12 mouse cellular contexts compared by ENCODE assay signal in genomic region chr16:17321481-17321880, GRCm38 (mm10). TPM values are rescaled to one million over a fixed set of nuclear protein-coding genes. Genes with fewer than 3 reads are reported as not detected.
A peak's percentile ranks its signal among the peaks of the same experiment; 100 is the strongest.
DNase-seq lines count a peak whose midpoint lies in the region.
"Had no signal": no experiment of that assay in that cellular context is flagged by ENCODE, and none has a peak within 500 bp of the region (broad histone marks: within the 10 kb centered on the region; RNA-seq: fewer than 3 reads in every experiment).

No protein-coding gene starts in this region.

- intact Hi-C loops in heart, postnatal 10 days (cut with DNase I): no loop called here
- intact Hi-C loops in heart, postnatal 25 days (cut with DNase I): no loop called here
- intact Hi-C loops in left cerebral cortex, postnatal 4 days (cut with DNase I): no loop called here

- peak; percentile 23 to 40 for DNase-seq in heart, postnatal 10 days
- DNase-seq in heart, postnatal 25 days (ENCODE audit: low spot score): no peak
- peak; percentile 6 for DNase-seq in left cerebral cortex, postnatal 4 days
- DNase-seq in left cerebral cortex, adult 8-10 months (ENCODE audit: low spot score in 2 of 2): no peak
- peak; percentile 10 for DNase-seq in urinary bladder, postnatal 14 days (ENCODE audit: low spot score)
- no peak for DNase-seq in urinary bladder, adult 2 months (ENCODE audit: low spot score)
- DNase-seq in layer of hippocampus, postnatal 25 days (ENCODE audit: extremely low spot score in 1 of 2, low spot score in 1 of 2): no peak
- DNase-seq: cerebellum, adult 9-11 months; heart, adult 11 months; right cerebral cortex, postnatal 14 days; thymus, adult 18-20 months had no signal

RNA-seq across cellular contexts. Expression of gene Serpind1, which starts 9.7 kb away (rescaled TPM):
- total RNA-seq in heart, postnatal 10 days (2021): 1 to 10 TPM; 2.8 to 3.0 TPM
- total RNA-seq in heart, postnatal 25 days (2021): 1 to 10 TPM; 2.0 TPM
- 1 to 10 TPM; 2.7 to 2.8 TPM for total RNA-seq in left cerebral cortex, postnatal 4 days (2021)
- 1 to 10 TPM; 2.2 to 4.0 (median 2.7) TPM for total RNA-seq in left cerebral cortex, adult 8-10 months (2022)
- 0.19 and 0.24 TPM in 2 replicates for polyA plus RNA-seq in urinary bladder, adult 2 months (2012; rRNA removed)
- under 1 TPM; 0.63 to 0.79 TPM for total RNA-seq in layer of hippocampus, postnatal 25 days (2021)
- total RNA-seq: hematopoietic stem cell, adult 5-6 weeks had no signal

RNA-seq across cellular contexts. Expression of gene Tmem191c, which starts 45.6 kb away (rescaled TPM):
- total RNA-seq in heart, postnatal 10 days (2021): 1 to 10 TPM; 5.0 to 5.5 TPM
- total RNA-seq in heart, postnatal 25 days (2021): 1 to 10 TPM; 2.0 to 2.7 TPM
- total RNA-seq in left cerebral cortex, postnatal 4 days (2021): 10 to 100 TPM; 78.9 to 82.4 TPM
- total RNA-seq in left cerebral cortex, adult 8-10 months (2022): 100 to 1,000 TPM in 2 of 4 experiments, 10 to 100 TPM in 2; 86.7 to 118 (median 106) TPM
- 30.4 and 31.6 TPM in 2 replicates for polyA plus RNA-seq in urinary bladder, adult 2 months (2012; rRNA removed)
- total RNA-seq in layer of hippocampus, postnatal 25 days (2021): 100 to 1,000 TPM in 1 of 2 experiments, 10 to 100 TPM in 1; 83.7 to 112 TPM

Comparison
In these comparisons a context has a peak if more than half of its experiments do, and no peak if none do; other contexts are left out.
1. DNase-seq: peak in heart, postnatal 10 days (2 of 2), left cerebral cortex, postnatal 4 days (single experiment) and urinary bladder, postnatal 14 days (single experiment); none in heart, postnatal 25 days (single experiment), left cerebral cortex, adult 8-10 months (0 of 2), urinary bladder, adult 2 months (single experiment) and layer of hippocampus, postnatal 25 days (0 of 2).
2. RNA of gene Tmem191c, which starts 45.6 kb away (total RNA-seq): 86.7 to 118 TPM in left cerebral cortex, adult 8-10 months, 83.7 to 112 TPM in layer of hippocampus, postnatal 25 days and 78.9 to 82.4 TPM in left cerebral cortex, postnatal 4 days; 5.0 to 5.5 TPM in heart, postnatal 10 days and 2.0 to 2.7 TPM in heart, postnatal 25 days; every median in the first group is over 10 times any median in the second.